Comparison of ENCODE assay signal across 12 mouse cellular contexts in genomic region chr11:107213745-107214144, GRCm38 (mm10). TPM values are rescaled to one million over a fixed set of nuclear protein-coding genes. Genes with fewer than 3 reads are reported as not detected.
DNase-seq lines count a peak whose midpoint lies in the region; ATAC-seq and TF ChIP-seq lines count a peak whose summit lies in the region.
"Had no signal": no experiment of that assay in that cellular context is flagged by ENCODE, and none has a peak within 500 bp of the region (broad histone marks: within the 10 kb centered on the region; RNA-seq: fewer than 3 reads in every experiment).

No protein-coding gene starts in this region.

- peak; percentile 64 for TF ChIP-seq CTCF in lung, postnatal 0 days (IDR thresholded peaks at IDR 0.05)

- no peaks in the 10 kb centered on the region for H3K27me3 ChIP-seq in lung, postnatal 0 days (replicated peaks; ENCODE audit: insufficient read depth, low read length)
- no peaks in the 10 kb centered on the region for H3K27me3 ChIP-seq in forebrain, embryonic 12.5 days
- H3K27me3 ChIP-seq: embryonic facial prominence, embryonic 12.5 days; hindbrain, embryonic 15.5 days had no signal

- H3K9ac ChIP-seq in ES-E14 (ENCODE audit: insufficient read depth, low read depth, low read length, poor library complexity, severe bottlenecking) = no peak overlapping the region
- no peak overlapping the region for H3K9ac ChIP-seq in lung, postnatal 0 days (replicated peaks; ENCODE audit: low read depth)
- H3K9ac ChIP-seq in forebrain, embryonic 12.5 days = no peak overlapping the region
- H3K9ac ChIP-seq: embryonic facial prominence, embryonic 12.5 days; hindbrain, embryonic 15.5 days had no signal

- TF ChIP-seq EP300 in lung, postnatal 0 days (IDR thresholded peaks at IDR 0.05) = no peak

- peaks cover 8 to 9% of the 10 kb centered on the region in 2 experiments for H3K4me1 ChIP-seq in ES-E14 (ENCODE audit: control insufficient read depth in 2 of 2, insufficient read depth in 2 of 2, low read length in 2 of 2, poor library complexity in 1 of 2)
- no peaks in the 10 kb centered on the region for H3K4me1 ChIP-seq in lung, postnatal 0 days (ENCODE audit: insufficient read depth, low read depth, low read length)
- no peaks in the 10 kb centered on the region for H3K4me1 ChIP-seq in forebrain, embryonic 12.5 days
- H3K4me1 ChIP-seq: embryonic facial prominence, embryonic 12.5 days; hindbrain, embryonic 15.5 days had no signal

- peak; percentile 25 to 35 for DNase-seq in kidney, postnatal 36 days
- no peak for DNase-seq in kidney, adult 18-20 months
- DNase-seq in ES-E14 (ENCODE audit: low read depth, low spot score) (peak; percentile 39), ZHBTc4 (ENCODE audit: low read depth, low spot score) (peak; percentile 66)
- DNase-seq in lung, postnatal 0 days (ENCODE audit: low spot score) = peak; percentile 62
- DNase-seq in thymus, postnatal 25 days = no peak
- DNase-seq in frontal cortex, postnatal 14 days (ENCODE audit: low spot score in 2 of 2) = no peak
- DNase-seq: spleen, adult 18-20 months had no signal

- no peak overlapping the region for H3K4me3 ChIP-seq in ES-E14 (ENCODE audit: insufficient read depth in 1 of 2, low read depth in 1 of 2, low read length in 2 of 2, poor library complexity in 1 of 2, severe bottlenecking in 1 of 2)
- no peak overlapping the region for H3K4me3 ChIP-seq in lung, postnatal 0 days (ENCODE audit: low read depth, low read length)
- H3K4me3 ChIP-seq in forebrain, embryonic 12.5 days (replicated peaks) = no peak overlapping the region
- H3K4me3 ChIP-seq: embryonic facial prominence, embryonic 12.5 days; hindbrain, embryonic 15.5 days had no signal

- in situ Hi-C loops in ES-E14 (cut with MboI; ENCODE audit: low sequenced_read_pairs in 2 of 2, unreplicated experiment in 2 of 2) = no loop called here

- H3K27ac ChIP-seq in ES-E14 (ENCODE audit: insufficient read depth, low read depth, low read length, poor library complexity, severe bottlenecking) = no peak overlapping the region
- no peak overlapping the region for H3K27ac ChIP-seq in lung, postnatal 0 days (ENCODE audit: low read length)
- H3K27ac ChIP-seq in forebrain, embryonic 12.5 days = no peak overlapping the region
- H3K27ac ChIP-seq: embryonic facial prominence, embryonic 12.5 days; hindbrain, embryonic 15.5 days; macrophage had no signal

- WGBS in lung, postnatal 0 days = 72% methylated on average over 5 of the region's 5 CpGs
- 75% methylated on average over 5 of the region's 5 CpGs for WGBS in forebrain, embryonic 12.5 days

- H3K9me3 ChIP-seq in ES-E14 (ENCODE audit: control insufficient read depth, insufficient read depth, low read depth, low read length) = no peaks in the 10 kb centered on the region
- no peaks in the 10 kb centered on the region for H3K9me3 ChIP-seq in lung, postnatal 0 days (ENCODE audit: low read length)
- no peaks in the 10 kb centered on the region for H3K9me3 ChIP-seq in forebrain, embryonic 12.5 days
- H3K9me3 ChIP-seq: embryonic facial prominence, embryonic 12.5 days; hindbrain, embryonic 15.5 days had no signal

- peaks cover 2% of the 10 kb centered on the region; the same call in 1 of the 2 replicates for H3K36me3 ChIP-seq in ES-E14 (ENCODE audit: control insufficient read depth, insufficient read depth, low read length, poor library complexity, severe bottlenecking)
- H3K36me3 ChIP-seq in lung, postnatal 0 days (ENCODE audit: insufficient read depth, low read length) = no peaks in the 10 kb centered on the region
- peaks cover 14% of the 10 kb centered on the region for H3K36me3 ChIP-seq in forebrain, embryonic 12.5 days (replicated peaks)
- H3K36me3 ChIP-seq: hindbrain, embryonic 15.5 days had no signal

- ATAC-seq in lung, postnatal 0 days = no peak
- ATAC-seq in forebrain, embryonic 12.5 days (ENCODE audit: low FRiP score) = no peak

- H3K4me2 ChIP-seq in lung, postnatal 0 days (replicated peaks; ENCODE audit: low read depth, low read length) = no peak overlapping the region
- H3K4me2 ChIP-seq in forebrain, embryonic 12.5 days = no peak overlapping the region
- H3K4me2 ChIP-seq: embryonic facial prominence, embryonic 12.5 days; hindbrain, embryonic 15.5 days had no signal

TF ChIP-seq in ES-E14, 5 proteins besides CTCF, POLR2A, EP300 and RAD21:
- TF ChIP-seq MAFK (IDR thresholded peaks at IDR 0.05; ENCODE audit: insufficient read depth, low read depth, low read length) = 0 out of 2 replicates have a peak, but pooled peaks have one; percentile 25
- TF ChIP-seq ZC3H11A (IDR thresholded peaks at IDR 0.05; ENCODE audit: borderline replicate concordance, low read depth, low read length) = no peak
- TF ChIP-seq HCFC1 (IDR thresholded peaks at IDR 0.05; ENCODE audit: borderline replicate concordance, insufficient read depth, low read length) = no peak
- TF ChIP-seq ZNF384 (IDR thresholded peaks at IDR 0.05; ENCODE audit: low read depth, low read length) = peak; percentile 99
- TF ChIP-seq CHD2 (IDR thresholded peaks at IDR 0.05; ENCODE audit: low read depth, low read length) = no peak

RNA-seq across cellular contexts. Expression of gene Nol11, which starts 24.6 kb away (rescaled TPM):
- 77.0 and 90.4 TPM in 2 replicates for total RNA-seq in ES-E14 (2012; rRNA removed)
- polyA plus RNA-seq in lung, postnatal 0 days (2015; fragmentation: Nextera tagmentation; extraction: Ambion mirVana) = 15.5 and 18.4 TPM in 2 replicates
- polyA plus RNA-seq in forebrain, embryonic 12.5 days (2016; fragmentation: Nextera tagmentation; extraction: Ambion mirVana) = 67.3 and 69.4 TPM in 2 replicates

Comparison
In these comparisons a context has a peak if more than half of its experiments do, and no peak if none do; other contexts are left out.
1. DNase-seq: peak in kidney, postnatal 36 days (2 of 2), ES-E14 (single experiment), ZHBTc4 (single experiment) and lung, postnatal 0 days (single experiment); none in kidney, adult 18-20 months (single experiment), thymus, postnatal 25 days (single experiment) and frontal cortex, postnatal 14 days (0 of 2).